Mouse (Mus musculus) thymus, postnatal 36 days (tissue): ENCODE data around the gene Ajap1.

Experiments
- DNase-seq, 2 experiments: peaks; one replicate each; pipeline ENCODE4 v3.0.0; 2022; ENCODE audit warnings: mixed read lengths in 2 of 2

The Ajap1 gene

GRCm38 (mm10) chr4:153442522-153442921 lies 40.1 kb downstream of the Ajap1 start:
- no peak for DNase-seq

GRCm38 (mm10) chr4:153439868-153440267 lies 42.7 kb downstream of the Ajap1 start:
- no peak for DNase-seq

GRCm38 (mm10) chr4:153439031-153439430 lies 43.6 kb downstream of the Ajap1 start:
- no peak for DNase-seq

GRCm38 (mm10) chr4:153437196-153437595 lies 45.4 kb downstream of the Ajap1 start:
- DNase-seq = no peak

GRCm38 (mm10) chr4:153435917-153436316 lies 46.7 kb downstream of the Ajap1 start:
- DNase-seq = no peak

GRCm38 (mm10) chr4:153429971-153430370 lies 52.6 kb downstream of the Ajap1 start:
- DNase-seq = no peak

- DNase-seq = no peak
These were observed 56.5 kb downstream of the Ajap1 start for GRCm38 (mm10) chr4:153425961-153426656.

GRCm38 (mm10) chr4:153424324-153424723 lies 58.3 kb downstream of the Ajap1 start:
- DNase-seq = no peak

GRCm38 (mm10) chr4:153417926-153418325 lies 64.7 kb downstream of the Ajap1 start:
- no peak for DNase-seq

GRCm38 (mm10) chr4:153417164-153417896 lies 65.3 kb downstream of the Ajap1 start:
- DNase-seq = no peak

- DNase-seq = no peak
These were observed 66.5 kb downstream of the Ajap1 start for GRCm38 (mm10) chr4:153416111-153416510.

GRCm38 (mm10) chr4:153398421-153398820 lies 84.2 kb downstream of the Ajap1 start:
- no peak for DNase-seq

GRCm38 (mm10) chr4:153387478-153387877 lies 95.1 kb downstream of the Ajap1 start:
- no peak for DNase-seq

GRCm38 (mm10) chr4:153381433-153381832 lies 101.2 kb downstream of the Ajap1 start:
- DNase-seq = no peak

- DNase-seq = no peak
These were observed 101.7 kb downstream of the Ajap1 start for GRCm38 (mm10) chr4:153380885-153381284.

- no peak for DNase-seq
These were observed 104.6 kb downstream of the Ajap1 start for GRCm38 (mm10) chr4:153377981-153378380.

- no peak for DNase-seq
These were observed 108.4 kb downstream of the Ajap1 start for GRCm38 (mm10) chr4:153374233-153374632.

GRCm38 (mm10) chr4:153373125-153373524 lies 109.5 kb downstream of the Ajap1 start:
- no peak for DNase-seq

GRCm38 (mm10) chr4:153368620-153369159 lies 113.9 kb downstream of the Ajap1 start:
- DNase-seq = no peak

GRCm38 (mm10) chr4:153360868-153361545 lies 121.6 kb downstream of the Ajap1 start:
- no peak for DNase-seq

- no peak for DNase-seq
These were observed 124.4 kb downstream of the Ajap1 start for GRCm38 (mm10) chr4:153358243-153358550.

- DNase-seq = no peak
These were observed 124.9 kb downstream of the Ajap1 start for GRCm38 (mm10) chr4:153357539-153358242.

- DNase-seq = no peak
These were observed 126.4 kb downstream of the Ajap1 start for GRCm38 (mm10) chr4:153356236-153356635.
